Mouse (Mus musculus) lung, embryonic 14.5 days (tissue): ENCODE results near the gene Btbd1. TPM values are rescaled to one million over a fixed set of nuclear protein-coding genes. Genes with fewer than 3 reads are reported as not detected.

Experiments used
- ATAC-seq: fragments of 200-750 bp; cut with Nextera tagmentation; 2 replicates; pipeline ENCODE4 v1.8.0; 2017; ENCODE audit warnings: mild to moderate bottlenecking, moderate TSS enrichment, moderate library complexity; ENCODE audit not compliant: insufficient read depth
- DNase-seq: peaks from one replicate; pipeline ENCODE4 v3.0.0-alpha.2; 2015
- H3K27ac ChIP-seq: fragments of 300-500 bp; sonication (generic); 2 replicates; pipeline ENCODE4 v1.5.1; 2014; ENCODE audit warnings: low read depth, mild to moderate bottlenecking, moderate library complexity
- H3K27me3 ChIP-seq: fragments of 300-500 bp; sonication (generic); 2 replicates; pipeline ENCODE4 v1.6.1; 2014; ENCODE audit warnings: low read length, control low read depth; ENCODE audit not compliant: insufficient read depth
- H3K36me3 ChIP-seq: fragments of 300-500 bp; sonication (generic); 2 replicates; pipeline ENCODE4 v1.6.1; 2014; ENCODE audit warnings: control low read depth; ENCODE audit not compliant: insufficient read depth
- H3K4me1 ChIP-seq: fragments of 300-500 bp; sonication (generic); 2 replicates; pipeline ENCODE4 v1.6.1; 2014; ENCODE audit warnings: antibody characterized with exemption, control low read depth; ENCODE audit not compliant: insufficient read depth
- H3K4me2 ChIP-seq: fragments of 300-500 bp; sonication (generic); 2 replicates; pipeline ENCODE4 v1.6.1; 2014; ENCODE audit warnings: mild to moderate bottlenecking
- H3K4me3 ChIP-seq: fragments of 300-500 bp; sonication (generic); 2 replicates; pipeline ENCODE4 v1.5.1; 2014; ENCODE audit warnings: low read depth, low read length
- H3K9ac ChIP-seq: fragments of 300-500 bp; sonication (generic); 2 replicates; pipeline ENCODE4 v1.6.1; 2014
- H3K9me3 ChIP-seq: fragments of 300-500 bp; sonication (generic); 2 replicates; pipeline ENCODE4 v1.6.1; 2016; ENCODE audit warnings: low read depth, low read length, control low read depth
- CTCF ChIP-seq: IDR thresholded peaks from 2 replicates; pipeline ENCODE4 v1.5.1; 2016; ENCODE audit warnings: antibody characterized with exemption, low read depth
- WGBS: fragments of 180-500 bp; shearing (Covaris S2); extraction: QIAGEN DNeasy Blood & Tissue Kit; methylation state at CpG from one replicate; pipeline ENCODE4 v1.1.7; 2014; 5-methylcytosine and 5-hydroxymethylcytosine counted together
- polyA plus RNA-seq: library from polyadenylated mRNA; unstranded; fragments of >200 nt; fragmentation: Nextera tagmentation; extraction: Ambion mirVana; gene quantifications from 2 replicates; pipeline ENCODE4 v1.2.1, GENCODE M21; 2014

Gene Btbd1
- polyA plus RNA-seq, 1 experiment from 2014 or later, result 92.3 TPM

DNA sequence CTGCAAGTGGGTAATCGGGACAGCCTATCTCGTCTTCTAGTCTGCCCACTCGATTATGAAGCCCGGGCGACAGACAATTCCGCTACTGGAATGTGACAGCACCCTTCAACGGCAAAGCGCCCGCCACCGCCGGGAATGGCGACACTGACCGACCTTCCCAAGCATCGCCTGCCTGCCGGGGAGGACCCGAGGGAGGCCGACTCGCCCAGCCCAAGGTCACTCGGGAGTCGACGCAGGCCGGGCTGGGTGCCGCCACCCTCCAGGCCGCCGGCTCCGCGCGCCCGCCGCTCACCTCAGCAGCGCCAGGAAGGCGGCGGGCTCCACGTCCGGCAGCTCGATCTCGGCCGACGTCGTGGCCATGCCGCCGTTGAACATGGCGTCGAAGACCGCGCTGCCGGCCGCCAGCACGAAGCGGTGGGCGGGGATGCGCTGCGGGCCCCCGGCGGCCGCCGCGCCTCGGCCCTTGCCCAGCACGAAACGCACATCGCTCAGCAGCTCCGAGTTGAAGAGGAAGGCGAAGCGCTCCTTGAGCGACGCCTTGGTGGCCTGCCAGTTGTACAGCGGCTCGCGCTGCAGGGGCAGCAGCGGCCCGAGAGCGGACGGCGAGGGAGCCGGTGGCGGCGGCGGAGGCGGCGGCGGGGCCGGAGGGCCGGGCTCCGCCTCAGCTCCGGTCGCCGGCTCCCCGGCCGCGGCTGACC is 401 bp downstream of the Btbd1 start:
- Histone ChIP-seq H3K27ac (peak overlapping the region; percentile 94), H3K27me3 (no peaks in the 10 kb centered on the region), H3K36me3 (no peaks in the 10 kb centered on the region), H3K4me3 (peak overlapping the region; percentile 69), H3K4me1 (peaks cover 11% of the 10 kb centered on the region), H3K4me2 (peak overlapping the region; percentile 77), H3K9me3 (no peaks in the 10 kb centered on the region), H3K9ac (peak overlapping the region; percentile 79)
- peak; percentile 75 for ATAC-seq
- DNase-seq, result peak; percentile 74
- TF ChIP-seq CTCF, result no peak
- WGBS, result 1% methylated on average over 77 of the region's 91 CpGs

GRCm38 (mm10) chr7:81827806-81828667 is 1.2 kb downstream of the Btbd1 start:
- peak; percentile 12 for DNase-seq
- peaks cover 11% of the 10 kb centered on the region for H3K4me1 ChIP-seq
- peak overlapping the region; percentile 94 for H3K27ac ChIP-seq
- peak overlapping the region; percentile 79 for H3K9ac ChIP-seq
- no peaks in the 10 kb centered on the region for H3K9me3 ChIP-seq
- ATAC-seq, result no peak
- H3K36me3 ChIP-seq, result no peaks in the 10 kb centered on the region
- peak overlapping the region; percentile 77 for H3K4me2 ChIP-seq
- 22% methylated on average over 17 of the region's 17 CpGs for WGBS
- no peak for TF ChIP-seq CTCF
- no peaks in the 10 kb centered on the region for H3K27me3 ChIP-seq
- H3K4me3 ChIP-seq, result peak overlapping the region; percentile 69

- DNase-seq (peak; percentile 62), ATAC-seq (no peak)
- no peak for TF ChIP-seq CTCF
- Histone ChIP-seq H3K4me2 (0 out of 2 replicates have a peak overlapping the region, but pooled peaks have one; percentile 31), H3K27ac (no peak overlapping the region), H3K27me3 (no peaks in the 10 kb centered on the region), H3K9me3 (no peaks in the 10 kb centered on the region), H3K4me1 (peaks cover 11% of the 10 kb centered on the region), H3K4me3 (no peak overlapping the region), H3K9ac (no peak overlapping the region), H3K36me3 (no peaks in the 10 kb centered on the region)
- 27% methylated on average over 3 of the region's 3 CpGs for WGBS
Observed at GRCm38 (mm10) chr7:81825381-81825780, 3.9 kb downstream of the Btbd1 start.

DNA sequence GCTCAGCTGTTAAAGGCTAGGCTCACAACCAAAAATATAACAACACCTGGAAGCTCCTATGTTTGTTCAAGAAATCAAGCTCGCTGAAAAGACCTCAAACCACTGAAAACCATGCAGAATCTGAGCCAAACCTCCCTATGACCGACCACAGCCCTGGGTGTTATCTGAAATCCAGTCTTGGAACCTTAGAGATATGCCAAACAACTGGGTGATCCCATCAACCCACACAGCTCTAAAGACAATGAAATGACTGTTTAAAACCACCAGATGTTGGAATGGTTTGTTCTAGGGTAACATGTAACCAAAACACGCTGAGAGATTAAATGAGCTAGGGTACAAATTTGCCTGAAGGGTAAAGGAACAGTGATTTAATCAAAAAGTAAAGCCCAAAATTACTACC is 4.3 kb downstream of the Btbd1 start:
- DNase-seq (no peak), ATAC-seq (no peak)
- H3K27me3 ChIP-seq, result no peaks in the 10 kb centered on the region
- peaks cover 11% of the 10 kb centered on the region for H3K4me1 ChIP-seq
- H3K27ac ChIP-seq, result no peak overlapping the region
- WGBS, result 50% methylated on average over 3 of the region's 3 CpGs
- no peak overlapping the region for H3K9ac ChIP-seq
- no peaks in the 10 kb centered on the region for H3K9me3 ChIP-seq
- 0 out of 2 replicates have a peak overlapping the region, but pooled peaks have one; percentile 31 for H3K4me2 ChIP-seq
- TF ChIP-seq CTCF, result no peak
- no peak overlapping the region for H3K4me3 ChIP-seq
- H3K36me3 ChIP-seq, result no peaks in the 10 kb centered on the region

DNA sequence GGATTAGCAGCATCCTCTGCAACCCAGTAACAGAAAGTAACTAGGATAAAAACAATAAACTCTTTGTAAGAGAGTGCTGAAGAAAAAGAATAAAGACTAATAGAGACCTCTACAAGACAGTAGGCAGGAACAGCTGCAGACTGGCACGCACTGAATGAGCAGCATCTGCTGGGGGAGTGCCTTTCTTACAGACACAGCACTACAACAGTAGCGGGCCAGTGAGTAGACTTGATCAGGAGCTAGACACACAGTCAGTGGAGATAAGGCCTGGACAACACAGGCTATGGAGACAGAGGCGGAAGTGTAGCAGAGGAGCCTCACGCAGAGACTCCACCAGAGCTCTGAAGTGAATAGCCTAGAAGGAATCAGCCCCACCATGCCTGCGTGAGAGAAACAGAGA is 23.2 kb downstream of the Btbd1 start:
- no peak for ATAC-seq
- Histone ChIP-seq H3K4me3 (no peak overlapping the region), H3K27ac (no peak overlapping the region), H3K4me2 (no peak overlapping the region), H3K27me3 (no peaks in the 10 kb centered on the region), H3K4me1 (no peaks in the 10 kb centered on the region), H3K9me3 (no peaks in the 10 kb centered on the region), H3K36me3 (peaks cover 29% of the 10 kb centered on the region; the same call in 1 of the 2 replicates), H3K9ac (no peak overlapping the region)
- TF ChIP-seq CTCF, result no peak
- DNase-seq, result no peak
- WGBS, result 81% methylated on average over 5 of the region's 5 CpGs

GRCm38 (mm10) chr7:81789095-81789757 is 40.0 kb downstream of the Btbd1 start, which contains the start of gene 3110040N11Rik:
Gene 3110040N11Rik, minus strand, starts transcription at chr7:81789478.
- 0 out of 2 replicates have a peak, but pooled peaks cover 7% of the 10 kb centered on the region for H3K4me1 ChIP-seq
- under 1% methylated on average over 38 of the region's 38 CpGs for WGBS

More at GRCm38 (mm10) chr7:81789095-81789757, 40.0 kb downstream of the Btbd1 start, which contains the start of gene 3110040N11Rik:
- peaks cover 24% of the 10 kb centered on the region for H3K36me3 ChIP-seq
- no peaks in the 10 kb centered on the region for H3K27me3 ChIP-seq
- peak within 1 kb of the TSS; percentile 96 for H3K27ac ChIP-seq
- no peaks in the 10 kb centered on the region for H3K9me3 ChIP-seq
- H3K4me2 ChIP-seq, result peak within 1 kb of the TSS; percentile 82
- TF ChIP-seq CTCF, result peak; percentile 55
- ATAC-seq (peak; percentile 93), DNase-seq (peak; percentile 95)
- H3K9ac ChIP-seq, result peak within 1 kb of the TSS; percentile 61
- H3K4me3 ChIP-seq, result peak within 1 kb of the TSS; percentile 56
